Mouse (Mus musculus) heart, postnatal 0 days (tissue): Measurements from ENCODE around the gene P3h3. TPM values are rescaled to one million over a fixed set of nuclear protein-coding genes. Genes with fewer than 3 reads are reported as not detected.

Experiments
- ATAC-seq: fragments of 200-750 bp; cut with Nextera tagmentation; 2 replicates; pipeline ENCODE4 v1.8.0; 2017; ENCODE audit warnings: low read depth, moderate number of reproducible peaks, moderate library complexity; ENCODE audit not compliant: insufficient read depth
- DNase-seq: peaks from one replicate; pipeline ENCODE4 v3.0.0-alpha.2; 2016; ENCODE audit warnings: low spot score
- H3K27ac ChIP-seq: fragments of 300-500 bp; sonication (generic); 2 replicates; pipeline ENCODE4 v1.5.1; 2014; ENCODE audit warnings: low read depth, mild to moderate bottlenecking
- H3K27me3 ChIP-seq: fragments of 300-500 bp; sonication (generic); 2 replicates; pipeline ENCODE4 v1.6.1; 2014; ENCODE audit warnings: low read length, mixed read lengths; ENCODE audit not compliant: control insufficient read depth, insufficient read depth
- H3K36me3 ChIP-seq: fragments of 300-500 bp; sonication (generic); replicated peaks from 2 replicates; pipeline ENCODE4 v1.6.1; 2014; ENCODE audit warnings: low read length, mixed read lengths; ENCODE audit not compliant: control insufficient read depth, insufficient read depth
- H3K4me1 ChIP-seq: fragments of 300-500 bp; sonication (generic); 2 replicates; pipeline ENCODE4 v1.6.1; 2014; ENCODE audit warnings: antibody characterized with exemption; ENCODE audit not compliant: control insufficient read depth, insufficient read depth
- H3K4me2 ChIP-seq: fragments of 300-500 bp; sonication (generic); 2 replicates; pipeline ENCODE4 v1.6.1; 2014; ENCODE audit warnings: low read depth, mild to moderate bottlenecking, low read length, moderate library complexity
- H3K4me3 ChIP-seq: fragments of 300-500 bp; sonication (generic); 2 replicates; pipeline ENCODE4 v1.5.1; 2014; ENCODE audit warnings: low read depth, low read length
- H3K9ac ChIP-seq: fragments of 300-500 bp; sonication (generic); replicated peaks from 2 replicates; pipeline ENCODE4 v1.6.1; 2014; ENCODE audit warnings: low read depth, low read length, mixed read lengths
- H3K9me3 ChIP-seq: fragments of 300-500 bp; sonication (generic); replicated peaks from 2 replicates; pipeline ENCODE4 v1.6.1; 2016; ENCODE audit warnings: low read length; ENCODE audit not compliant: control insufficient read depth
- CTCF ChIP-seq: IDR thresholded peaks from 2 replicates; pipeline ENCODE4 v1.5.1; 2016; ENCODE audit warnings: antibody characterized with exemption, control low read depth, low read depth
- EP300 ChIP-seq: IDR thresholded peaks from 2 replicates; pipeline ENCODE4 v1.6.1; 2016; ENCODE audit warnings: antibody characterized with exemption, low read depth
- WGBS: fragments of 180-500 bp; shearing (Covaris S2); extraction: QIAGEN DNeasy Blood & Tissue Kit; methylation state at CpG from one replicate; pipeline ENCODE4 v1.1.7; 2014; 5-methylcytosine and 5-hydroxymethylcytosine counted together
- polyA plus RNA-seq: library from polyadenylated mRNA; unstranded; fragments of >200 nt; fragmentation: Nextera tagmentation; extraction: Ambion mirVana; gene quantifications from 2 replicates; pipeline ENCODE4 v1.2.1, GENCODE M21; 2015
- total RNA-seq: library from RNA; depleted of rRNA; stranded (reverse); fragments of >200 nt; gene quantifications from 2 replicates; pipeline ENCODE4 v1.2.3, GENCODE M21; 2014; ENCODE audit warnings: low replicate concordance

Gene P3h3
- total and polyA plus RNA-seq, 2 experiments from 2014 or later, result 7.2 to 38.5 TPM

DNA sequence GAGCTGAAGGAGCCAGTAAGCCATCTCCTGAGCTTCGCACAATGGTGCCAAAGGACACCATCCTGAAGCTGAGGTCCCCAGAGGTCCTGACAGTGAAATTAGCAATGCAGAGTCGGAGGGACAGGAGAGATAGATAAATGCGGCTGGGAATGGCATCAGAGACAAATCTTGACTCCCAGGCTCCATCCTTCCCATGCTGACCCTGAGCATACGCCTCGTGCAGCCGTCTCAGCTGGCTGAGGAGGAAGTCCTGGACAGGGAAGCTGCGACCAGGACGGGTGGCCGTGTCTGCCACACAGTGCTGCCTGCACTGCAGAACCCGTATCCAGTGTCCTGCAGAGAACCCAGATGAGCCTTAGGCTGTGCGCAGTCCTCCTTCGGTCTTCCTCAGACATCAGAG is 2.9 kb downstream of the P3h3 start:
- Histone ChIP-seq H3K4me3 (no peak overlapping the region), H3K36me3 (no peaks in the 10 kb centered on the region), H3K4me2 (no peak overlapping the region), H3K27me3 (peaks cover 19% of the 10 kb centered on the region), H3K4me1 (peaks cover 7% of the 10 kb centered on the region), H3K9me3 (no peaks in the 10 kb centered on the region), H3K9ac (no peak overlapping the region), H3K27ac (no peak overlapping the region)
- TF ChIP-seq EP300 (no peak), CTCF (no peak)
- 51% methylated on average over 12 of the region's 12 CpGs for WGBS
- no peak for ATAC-seq
- DNase-seq, result no peak

DNA sequence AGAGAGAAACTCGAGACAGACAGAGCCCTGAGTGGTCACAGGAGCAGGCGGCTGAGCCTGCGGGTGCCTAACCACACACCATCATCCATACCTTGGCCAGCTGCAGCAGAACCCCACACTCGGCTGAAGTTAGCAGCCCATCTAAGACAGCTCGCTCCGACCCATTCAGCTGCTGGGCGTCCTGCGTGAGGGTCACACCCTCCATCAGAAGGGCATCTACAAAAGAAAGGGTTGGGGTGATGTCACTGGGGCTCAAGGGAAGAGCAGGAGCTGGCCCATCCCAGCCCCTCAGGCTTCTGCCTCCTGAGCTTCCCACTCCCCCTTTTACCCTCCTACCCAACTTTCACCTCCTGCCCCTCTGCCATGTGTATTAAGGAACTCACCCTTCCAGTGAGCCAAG is 7.0 kb downstream of the P3h3 start:
- no peak overlapping the region for H3K27ac ChIP-seq
- no peak overlapping the region for H3K9ac ChIP-seq
- DNase-seq (no peak), ATAC-seq (no peak)
- peaks cover 3% of the 10 kb centered on the region; the same call in 1 of the 2 replicates for H3K4me1 ChIP-seq
- 58% methylated on average over 8 of the region's 8 CpGs for WGBS
- TF ChIP-seq CTCF (no peak), EP300 (no peak)
- H3K36me3 ChIP-seq, result no peaks in the 10 kb centered on the region
- no peaks in the 10 kb centered on the region for H3K9me3 ChIP-seq
- H3K4me3 ChIP-seq, result no peak overlapping the region
- no peaks in the 10 kb centered on the region for H3K27me3 ChIP-seq
- no peak overlapping the region for H3K4me2 ChIP-seq

DNA sequence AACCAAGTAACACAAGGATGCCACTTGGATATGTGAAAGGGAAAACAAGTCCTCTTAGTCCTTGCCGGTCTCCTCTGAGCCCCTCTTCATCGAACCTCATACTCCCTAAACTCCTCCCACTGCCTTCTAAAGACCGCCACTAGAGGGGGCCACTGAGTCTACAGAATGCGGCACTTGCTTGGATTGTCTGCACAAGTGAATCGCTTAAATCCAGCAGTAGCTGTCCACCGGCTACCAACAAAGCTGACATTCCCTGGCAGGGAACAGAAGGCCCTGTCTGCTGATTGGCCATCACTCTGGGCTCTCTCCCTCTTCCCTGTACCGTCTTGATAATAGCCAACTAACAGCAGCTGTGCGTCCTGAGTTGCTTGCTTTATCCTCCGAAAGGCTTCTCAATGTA is 10.2 kb downstream of the P3h3 start:
- H3K9me3 ChIP-seq, result no peaks in the 10 kb centered on the region
- H3K4me3 ChIP-seq, result no peak overlapping the region
- peaks cover 3% of the 10 kb centered on the region; the same call in 1 of the 2 replicates for H3K4me1 ChIP-seq
- WGBS, result 8% methylated on average over 9 of the region's 9 CpGs
- TF ChIP-seq CTCF, result peak; percentile 98
- no peak for TF ChIP-seq EP300
- no peak overlapping the region for H3K4me2 ChIP-seq
- DNase-seq (peak; percentile 89), ATAC-seq (peak; percentile 89)
- H3K9ac ChIP-seq, result no peak overlapping the region
- H3K27me3 ChIP-seq, result no peaks in the 10 kb centered on the region
- H3K27ac ChIP-seq, result no peak overlapping the region
- no peaks in the 10 kb centered on the region for H3K36me3 ChIP-seq

DNA sequence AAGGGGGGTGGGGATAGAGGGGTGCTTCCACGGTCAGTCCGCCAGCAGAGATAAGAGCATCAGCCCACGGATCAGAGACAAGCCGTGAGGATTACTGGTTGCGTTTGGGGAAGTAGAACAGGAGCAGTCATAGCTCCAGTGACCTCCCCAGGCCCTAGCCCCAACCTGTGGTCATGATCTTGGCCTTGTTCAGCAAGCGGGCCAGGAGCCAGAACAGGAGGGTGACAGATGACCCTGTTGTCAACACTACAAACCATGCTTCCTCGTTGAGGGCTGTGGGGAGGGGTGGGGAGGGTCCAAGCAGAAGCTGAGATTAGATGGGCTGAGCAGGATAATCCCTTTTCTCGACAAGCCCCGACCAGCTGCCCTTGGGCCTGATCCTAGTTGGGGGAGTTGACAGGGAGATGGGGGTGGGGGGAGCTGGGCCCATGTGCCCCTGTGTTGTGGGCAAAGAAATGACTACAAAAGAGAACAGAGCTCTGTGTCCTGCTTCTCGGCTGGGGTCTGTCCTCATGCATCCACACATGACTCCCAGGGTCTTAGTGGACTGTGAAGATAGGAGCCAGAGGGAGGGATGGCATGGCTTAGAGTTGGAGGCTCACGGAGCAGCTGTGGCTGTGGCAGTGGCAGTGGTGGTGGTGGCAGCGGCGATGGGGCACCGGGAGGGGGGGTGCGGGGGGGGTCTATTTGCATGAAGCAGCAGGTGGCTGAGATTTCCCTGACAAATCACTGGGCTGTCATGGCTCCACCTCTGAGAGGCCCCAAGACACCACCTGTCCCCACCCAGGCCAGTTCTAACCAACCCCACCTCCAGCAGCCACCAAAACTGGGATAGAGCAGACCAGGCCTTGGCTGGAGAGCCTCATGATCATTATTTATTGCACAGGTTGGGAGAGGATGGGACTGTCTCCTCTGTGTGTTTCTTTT is 17.0 kb downstream of the P3h3 start, which contains the start of gene Gnb3:
Gene Gnb3 (minus strand): TSS at position 35 of the 927 bp plus-strand sequence.
- Histone ChIP-seq H3K4me3 (no peak within 1 kb of the TSS), H3K9ac (no peak within 1 kb of the TSS; the same call in 1 of the 2 replicates), H3K36me3 (no peaks in the 10 kb centered on the region), H3K27ac (no peak within 1 kb of the TSS), H3K4me2 (peak within 1 kb of the TSS; percentile 21; the same call in 1 of the 2 replicates), H3K9me3 (no peaks in the 10 kb centered on the region), H3K4me1 (peaks cover 14% of the 10 kb centered on the region), H3K27me3 (0 out of 2 replicates have a peak, but pooled peaks cover 3% of the 10 kb centered on the region)
- TF ChIP-seq CTCF (no peak), EP300 (no peak)
- ATAC-seq (peak; percentile 61), DNase-seq (no peak)
- WGBS, result 19% methylated on average over 12 of the region's 15 CpGs

DNA sequence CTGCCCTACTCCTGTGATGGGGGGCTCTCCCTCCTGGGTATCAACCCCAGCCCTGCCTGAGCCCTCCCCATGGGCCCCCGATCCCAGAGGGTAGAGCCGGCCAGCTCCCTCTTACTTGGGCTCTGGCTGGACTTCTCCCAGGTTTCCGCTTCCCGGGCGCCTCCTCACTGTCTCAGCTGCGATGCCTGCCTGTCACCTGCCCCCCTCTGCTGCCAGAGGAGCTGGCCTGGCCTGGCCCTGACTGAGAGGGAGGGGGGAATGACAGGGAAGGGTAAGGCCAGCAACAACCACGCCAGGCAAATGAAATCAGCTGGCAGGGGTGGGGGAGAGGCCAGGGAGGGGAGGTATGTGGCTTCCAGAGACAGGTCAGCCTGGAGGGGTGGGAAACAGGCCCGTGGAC is 17.7 kb downstream of the P3h3 start:
- DNase-seq (no peak), ATAC-seq (peak; percentile 67)
- peak overlapping the region; percentile 21; the same call in 1 of the 2 replicates for H3K4me2 ChIP-seq
- TF ChIP-seq CTCF (no peak), EP300 (no peak)
- WGBS, result 3% methylated on average over 8 of the region's 8 CpGs
- peaks cover 14% of the 10 kb centered on the region for H3K4me1 ChIP-seq
- no peaks in the 10 kb centered on the region for H3K36me3 ChIP-seq
- H3K9ac ChIP-seq, result no peak overlapping the region; the same call in 1 of the 2 replicates
- H3K27ac ChIP-seq, result no peak overlapping the region
- no peak overlapping the region for H3K4me3 ChIP-seq
- 0 out of 2 replicates have a peak, but pooled peaks cover 3% of the 10 kb centered on the region for H3K27me3 ChIP-seq
- no peaks in the 10 kb centered on the region for H3K9me3 ChIP-seq
